ENCODE assay signal across 13 mouse cellular contexts in the genomic region with DNA sequence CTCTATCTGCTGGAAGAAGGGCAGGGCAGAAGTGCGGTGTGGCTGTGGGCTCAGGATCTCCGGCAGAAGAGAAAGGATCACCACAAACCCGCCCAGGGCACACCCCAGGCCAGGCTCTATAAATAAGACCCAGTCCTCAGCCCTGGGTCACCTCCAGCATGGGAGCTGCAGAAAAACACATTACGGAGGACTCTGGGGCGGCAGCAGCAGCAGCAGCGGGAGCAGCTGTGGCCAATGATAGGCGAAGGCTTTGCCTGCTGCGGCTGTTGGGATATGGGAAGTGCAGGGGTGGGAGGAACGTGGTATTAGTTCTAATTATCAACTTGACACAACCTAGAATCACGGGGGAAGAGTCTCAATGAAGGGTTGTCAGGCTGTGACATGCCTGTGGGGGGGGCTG. TPM values are rescaled to one million over a fixed set of nuclear protein-coding genes. Genes with fewer than 3 reads are reported as not detected.
DNase-seq lines count a peak whose midpoint lies in the region; ATAC-seq and TF ChIP-seq lines count a peak whose summit lies in the region.
"Had no signal": no experiment of that assay in that cellular context is flagged by ENCODE, and none has a peak within 500 bp of the region (broad histone marks: within the 10 kb centered on the region; RNA-seq: fewer than 3 reads in every experiment).

No protein-coding gene starts in this region.

- no peak overlapping the region for H3K9ac ChIP-seq in embryonic facial prominence, embryonic 15.5 days
- no peak overlapping the region for H3K9ac ChIP-seq in hindbrain, embryonic 15.5 days

- H3K36me3 ChIP-seq in E14TG2a.4 (ENCODE audit: insufficient read depth, low read length): peaks cover 15% of the 10 kb centered on the region; the same call in 1 of the 2 replicates
- no peaks in the 10 kb centered on the region for H3K36me3 ChIP-seq in embryonic facial prominence, embryonic 15.5 days
- H3K36me3 ChIP-seq in hindbrain, embryonic 15.5 days: peaks cover 11% of the 10 kb centered on the region

- H3K27me3 ChIP-seq in E14TG2a.4 (ENCODE audit: insufficient read depth, low read length): no peaks in the 10 kb centered on the region
- peaks cover 13% of the 10 kb centered on the region; the same call in 1 of the 2 replicates for H3K27me3 ChIP-seq in embryonic facial prominence, embryonic 15.5 days
- H3K27me3 ChIP-seq in hindbrain, embryonic 15.5 days: no peaks in the 10 kb centered on the region

- 32% methylated on average over 10 of the region's 10 CpGs for WGBS in embryonic facial prominence, embryonic 15.5 days
- 27% methylated on average over 10 of the region's 10 CpGs for WGBS in hindbrain, embryonic 15.5 days

- peak overlapping the region; percentile 71 for H3K4me3 ChIP-seq in E14TG2a.4 (replicated peaks; ENCODE audit: low read length)
- no peak overlapping the region for H3K4me3 ChIP-seq in embryonic facial prominence, embryonic 15.5 days (replicated peaks)
- no peak overlapping the region for H3K4me3 ChIP-seq in hindbrain, embryonic 15.5 days
- H3K4me3 ChIP-seq: layer of hippocampus, adult 2 months; megakaryocyte, embryonic 14.5 days had no signal

- no peak overlapping the region for H3K27ac ChIP-seq in embryonic facial prominence, embryonic 15.5 days (replicated peaks)
- peak overlapping the region; percentile 49 for H3K27ac ChIP-seq in hindbrain, embryonic 15.5 days (replicated peaks)
- H3K27ac ChIP-seq: layer of hippocampus, adult 2 months had no signal

- no peak for DNase-seq in frontal cortex, postnatal 10 days (ENCODE audit: low spot score in 2 of 2)
- no peak for DNase-seq in yolk sac, embryonic 10.5 days (ENCODE audit: low spot score)
- no peak for DNase-seq in layer of hippocampus, adult 8-10 months (ENCODE audit: low spot score in 2 of 2)
- DNase-seq in testis, postnatal 14 days (ENCODE audit: low spot score): no peak
- DNase-seq: right cerebral cortex, postnatal 4 days had no signal

- no peak overlapping the region for H3K4me2 ChIP-seq in embryonic facial prominence, embryonic 15.5 days (replicated peaks)
- H3K4me2 ChIP-seq in hindbrain, embryonic 15.5 days: peak overlapping the region; percentile 42
- H3K4me2 ChIP-seq: liver, embryonic 11.5 days had no signal

- peaks cover 21% of the 10 kb centered on the region for H3K9me3 ChIP-seq in E14TG2a.4 (ENCODE audit: low read length)
- H3K9me3 ChIP-seq in embryonic facial prominence, embryonic 15.5 days (replicated peaks): no peaks in the 10 kb centered on the region
- no peaks in the 10 kb centered on the region for H3K9me3 ChIP-seq in hindbrain, embryonic 15.5 days

- TF ChIP-seq CTCF in E14TG2a.4 (conservative IDR thresholded peaks at IDR 0.05; ENCODE audit: low read length): no peak

- ATAC-seq in frontal cortex, adult (ENCODE audit: low TSS enrichment): peak; percentile 61
- ATAC-seq in embryonic facial prominence, embryonic 15.5 days (ENCODE audit: insufficient number of reproducible peaks, low FRiP score, low TSS enrichment, low read depth): peak; percentile 45; the same call in 1 of the 2 replicates
- ATAC-seq in hindbrain, embryonic 15.5 days (ENCODE audit: low FRiP score, low read depth): peak; percentile 55
- ATAC-seq: CD4-positive, CD25-positive, alpha-beta regulatory T cell, adult 4 months had no signal

- H3K4me1 ChIP-seq in E14TG2a.4 (replicated peaks; ENCODE audit: low read depth, low read length): peaks cover 71% of the 10 kb centered on the region
- no peaks in the 10 kb centered on the region for H3K4me1 ChIP-seq in embryonic facial prominence, embryonic 15.5 days
- H3K4me1 ChIP-seq in hindbrain, embryonic 15.5 days (replicated peaks): peaks cover 12% of the 10 kb centered on the region; the same call in 1 of the 2 replicates

RNA-seq across cellular contexts. Expression of gene Fitm2, which starts 13.0 kb away (rescaled TPM):
- polyA plus RNA-seq in embryonic facial prominence, embryonic 15.5 days (2015; fragmentation: Nextera tagmentation; extraction: Ambion mirVana): 11.6 and 12.1 TPM in 2 replicates
- polyA plus RNA-seq in hindbrain, embryonic 15.5 days (2015; fragmentation: Nextera tagmentation; extraction: Ambion mirVana): 16.9 TPM in 2 replicates
- 10 to 100 TPM; 17.0 to 23.5 (median 20.7) TPM for total RNA-seq in layer of hippocampus, adult 8-10 months (2022)

RNA-seq across cellular contexts. Expression of gene Gdap1l1, which starts 21.1 kb away (rescaled TPM):
- polyA plus RNA-seq in embryonic facial prominence, embryonic 15.5 days (2015; fragmentation: Nextera tagmentation; extraction: Ambion mirVana): 3.2 and 3.9 TPM in 2 replicates
- polyA plus RNA-seq in hindbrain, embryonic 15.5 days (2015; fragmentation: Nextera tagmentation; extraction: Ambion mirVana): 127 and 136 TPM in 2 replicates
- 10 to 100 TPM; 65.7 to 69.2 (median 68.0) TPM for total RNA-seq in layer of hippocampus, adult 8-10 months (2022)
- polyA plus RNA-seq: CD4-positive, CD25-positive, alpha-beta regulatory T cell, adult 4 months had no signal

RNA-seq across cellular contexts. Expression of gene R3hdml, which starts 32.7 kb away (rescaled TPM):
- polyA plus RNA-seq in embryonic facial prominence, embryonic 15.5 days (2015; fragmentation: Nextera tagmentation; extraction: Ambion mirVana): 0.30 and 0.35 TPM in 2 replicates
- 0.34 and 0.96 TPM in 2 replicates for polyA plus RNA-seq in hindbrain, embryonic 15.5 days (2015; fragmentation: Nextera tagmentation; extraction: Ambion mirVana)
- total RNA-seq in layer of hippocampus, adult 8-10 months (2022): not detected
- total RNA-seq: layer of hippocampus, adult 2 months had no signal
- polyA plus RNA-seq: CD4-positive, CD25-positive, alpha-beta regulatory T cell, adult 4 months; liver, embryonic 11.5 days had no signal

RNA-seq across cellular contexts. Expression of gene Oser1, which starts 34.9 kb away (rescaled TPM):
- 86.8 and 91.4 TPM in 2 replicates for polyA plus RNA-seq in embryonic facial prominence, embryonic 15.5 days (2015; fragmentation: Nextera tagmentation; extraction: Ambion mirVana)
- polyA plus RNA-seq in hindbrain, embryonic 15.5 days (2015; fragmentation: Nextera tagmentation; extraction: Ambion mirVana): 72.1 and 78.6 TPM in 2 replicates
- total RNA-seq in layer of hippocampus, adult 8-10 months (2022): 10 to 100 TPM; 20.1 to 22.9 (median 22.6) TPM

RNA-seq across cellular contexts. Expression of gene Hnf4a, which starts 47.2 kb away (rescaled TPM):
- not detected in 2 replicates for polyA plus RNA-seq in embryonic facial prominence, embryonic 15.5 days (2015; fragmentation: Nextera tagmentation; extraction: Ambion mirVana)
- 0.17 TPM in 1 of 2 replicates, not detected in the other for polyA plus RNA-seq in hindbrain, embryonic 15.5 days (2015; fragmentation: Nextera tagmentation; extraction: Ambion mirVana)
- total RNA-seq in layer of hippocampus, adult 8-10 months (2022): not detected
- total RNA-seq: layer of hippocampus, adult 2 months had no signal
- polyA plus RNA-seq: CD4-positive, CD25-positive, alpha-beta regulatory T cell, adult 4 months had no signal

Comparison
In these comparisons a context has a peak if more than half of its experiments do, and no peak if none do; other contexts are left out.
1. RNA of gene Gdap1l1, which starts 21.1 kb away (polyA plus RNA-seq): 127 to 136 TPM in hindbrain, embryonic 15.5 days; 3.2 to 3.9 TPM in embryonic facial prominence, embryonic 15.5 days; every median in the first group is over 10 times any median in the second.
2. Peak in every context shown above with its lines, with median percentiles within 50 percentile points of each other: ATAC-seq.